Mouse (Mus musculus) MEL-GATA-1-ER (cell line): ENCODE measurements around the gene Myof.
A peak's percentile ranks its signal among the peaks of the same experiment; 100 is the strongest.

Source experiments
- DNase-seq: peaks from one replicate; pipeline ENCODE4 v3.0.0-alpha.2; 2012; ENCODE audit warnings: low read depth; ENCODE audit errors: extremely low read depth

Myof gene

DNA sequence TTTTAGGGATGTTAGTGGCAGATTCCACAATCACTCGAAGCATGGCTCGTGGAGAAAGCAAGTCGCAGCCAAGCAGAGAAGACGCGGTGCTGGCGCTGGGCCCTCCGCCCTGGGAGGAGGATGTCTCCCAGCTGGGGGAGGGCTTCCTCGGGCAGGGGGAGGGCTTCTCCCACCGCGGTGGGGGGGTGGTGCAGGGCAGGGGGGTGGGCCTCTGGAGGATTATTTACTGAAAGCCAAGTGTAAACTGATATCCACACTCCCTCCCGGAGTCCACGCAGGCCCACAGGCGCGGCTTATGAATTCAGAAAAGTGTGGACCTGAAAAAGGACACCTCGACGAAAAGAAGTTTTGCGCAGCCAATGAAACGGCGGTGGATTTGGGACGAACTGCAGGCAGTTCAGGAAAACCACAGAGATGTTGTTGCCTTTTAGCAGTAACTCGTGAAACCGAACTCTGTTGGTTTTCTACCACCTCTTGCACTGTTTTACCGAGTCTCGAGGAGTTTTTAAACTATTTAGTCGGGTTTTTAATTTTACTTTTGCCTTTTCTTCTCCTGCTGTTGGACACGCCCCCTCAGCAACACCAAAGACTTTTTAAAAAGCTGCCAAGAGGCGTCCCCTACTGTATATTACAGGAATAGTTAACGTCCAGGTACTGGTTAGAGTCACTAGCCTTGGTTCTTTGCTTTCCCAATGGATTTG, at the start of gene Myof:
TSS of gene Myof (minus strand) at position 297 of the 701 bp plus-strand sequence.
- no peak for DNase-seq

DNA sequence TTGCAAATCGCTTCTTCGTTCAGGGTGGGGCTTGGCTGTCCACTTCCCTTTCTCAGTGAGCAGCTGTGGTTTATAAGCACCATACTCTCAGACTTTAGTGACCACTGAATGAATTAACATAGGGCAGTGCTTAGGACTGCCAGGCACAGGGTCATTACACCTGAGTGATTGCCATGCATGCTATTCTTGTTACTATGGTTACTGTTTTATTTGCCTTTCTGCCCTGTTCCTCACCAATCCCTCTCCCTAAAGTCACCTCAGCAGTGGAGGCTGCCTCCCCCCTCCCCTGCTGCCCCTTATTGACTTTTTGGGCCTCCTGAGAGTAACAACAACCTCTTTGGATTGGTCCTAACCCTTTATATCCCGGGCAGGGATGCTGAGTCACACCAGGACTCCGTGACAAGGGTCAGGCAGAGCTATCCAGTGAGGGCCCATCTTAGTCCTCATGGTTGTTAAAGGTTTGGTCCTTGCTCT, 48.2 kb upstream of the Myof start:
- DNase-seq = no peak

GRCm38 (mm10) chr19:38089358-38089757, 46.0 kb upstream of the Myof start:
- DNase-seq = no peak

GRCm38 (mm10) chr19:38086948-38087551, 43.7 kb upstream of the Myof start:
- DNase-seq = no peak

GRCm38 (mm10) chr19:38085841-38086240, 42.5 kb upstream of the Myof start:
- DNase-seq = no peak

- no peak for DNase-seq
Observed at GRCm38 (mm10) chr19:38082931-38083525, 39.7 kb upstream of the Myof start.

DNA sequence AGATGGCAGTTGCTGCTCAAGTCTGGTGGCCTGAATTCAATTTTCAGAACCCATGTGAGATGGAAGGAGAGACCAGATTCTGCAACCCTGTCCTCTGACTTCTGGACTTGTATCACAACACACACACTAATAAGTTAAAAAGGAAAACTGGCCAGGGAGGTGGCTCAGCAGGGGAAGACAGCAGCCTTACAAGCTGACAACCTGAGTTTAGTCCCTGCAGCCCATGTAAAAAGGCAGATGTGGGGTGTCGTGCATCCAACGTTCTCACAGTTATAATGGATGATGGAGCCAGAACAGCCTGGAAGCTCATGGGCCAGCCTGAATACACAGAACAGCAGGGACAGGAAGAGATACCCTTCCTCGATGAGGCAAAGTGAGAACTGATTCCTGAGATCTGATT, 38.0 kb upstream of the Myof start:
- no peak for DNase-seq

GRCm38 (mm10) chr19:38077851-38078540, 34.6 kb upstream of the Myof start:
- DNase-seq = no peak

DNA sequence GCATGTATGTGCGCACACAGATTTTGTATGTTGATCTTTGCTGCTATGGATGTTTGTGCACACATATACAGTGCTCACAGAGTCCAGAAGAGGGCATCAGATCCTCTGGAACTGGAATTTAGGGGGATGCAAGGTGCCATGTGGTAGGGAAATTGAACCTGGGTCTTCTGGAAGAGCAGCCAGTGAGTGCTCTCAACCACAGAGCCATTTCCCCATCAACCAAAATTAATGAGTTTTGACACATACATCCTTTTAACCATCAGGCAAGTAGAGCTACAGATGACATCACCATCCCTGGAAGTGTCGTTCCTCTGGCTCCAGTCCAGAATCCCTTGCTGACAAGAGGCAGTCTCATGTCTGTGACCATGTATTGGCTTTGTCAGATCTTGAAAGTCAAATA, 32.9 kb upstream of the Myof start:
- no peak for DNase-seq

DNA sequence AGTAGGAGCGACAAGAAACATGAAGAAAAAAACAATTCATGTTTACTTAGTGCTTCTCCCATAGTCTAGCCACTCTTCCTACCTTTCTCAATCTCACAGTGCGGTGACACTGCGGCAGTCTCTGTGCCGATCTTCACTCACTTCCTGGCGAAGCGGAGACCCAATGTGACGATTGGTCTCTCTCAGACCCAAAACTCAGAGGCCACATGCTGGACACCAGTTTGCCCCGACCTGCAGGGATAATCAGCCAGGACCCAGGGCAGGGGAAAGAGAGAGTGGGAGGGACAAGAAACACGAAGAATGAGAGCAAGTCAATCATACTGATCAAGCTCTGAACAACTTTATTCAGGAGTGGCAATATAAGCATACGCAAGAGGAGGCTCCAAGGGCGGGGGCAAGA, 31.7 kb upstream of the Myof start:
- DNase-seq = no peak

- no peak for DNase-seq
Observed at GRCm38 (mm10) chr19:38073226-38073625, 29.8 kb upstream of the Myof start.

- no peak for DNase-seq
Observed at GRCm38 (mm10) chr19:38064051-38064450, 20.7 kb upstream of the Myof start.

DNA sequence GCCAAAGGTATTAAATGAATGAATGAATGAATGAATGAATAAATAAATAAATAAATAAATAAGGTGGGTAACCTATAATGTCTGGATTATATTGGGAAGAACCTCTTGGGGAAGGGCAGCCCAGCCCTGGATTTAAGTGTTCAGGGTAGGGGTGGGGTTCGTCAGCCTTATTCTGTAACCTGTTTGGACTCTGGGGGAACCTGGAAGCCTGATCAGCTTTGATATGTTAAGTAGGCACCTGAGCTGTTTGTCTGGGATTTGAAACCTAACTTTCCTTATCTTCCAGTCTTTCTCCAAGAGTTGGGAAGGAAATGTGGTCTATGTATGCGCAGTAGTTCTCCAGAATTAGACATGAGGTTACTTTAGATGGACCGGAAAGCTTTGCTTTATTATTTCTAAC, 19.8 kb upstream of the Myof start:
- DNase-seq = no peak

DNA sequence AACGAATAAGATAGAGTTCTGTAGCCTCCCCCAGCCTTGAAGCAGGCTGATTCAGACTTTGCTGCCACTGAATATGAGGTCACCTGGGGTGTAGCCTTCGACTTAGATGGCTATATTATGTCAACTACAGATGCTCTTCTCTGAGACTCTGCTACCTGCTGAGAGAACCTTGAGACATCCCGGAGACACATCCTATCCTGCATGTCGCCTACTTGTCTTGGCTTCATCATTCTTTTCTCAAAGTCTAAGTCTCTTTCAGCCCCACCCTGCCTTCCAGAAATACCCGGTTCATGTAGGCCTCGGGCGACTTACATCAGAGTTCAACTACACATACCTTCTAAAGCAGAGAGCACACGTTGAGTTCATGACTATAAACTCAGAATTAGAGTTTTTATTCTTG, 13.6 kb upstream of the Myof start:
- DNase-seq = no peak

DNA sequence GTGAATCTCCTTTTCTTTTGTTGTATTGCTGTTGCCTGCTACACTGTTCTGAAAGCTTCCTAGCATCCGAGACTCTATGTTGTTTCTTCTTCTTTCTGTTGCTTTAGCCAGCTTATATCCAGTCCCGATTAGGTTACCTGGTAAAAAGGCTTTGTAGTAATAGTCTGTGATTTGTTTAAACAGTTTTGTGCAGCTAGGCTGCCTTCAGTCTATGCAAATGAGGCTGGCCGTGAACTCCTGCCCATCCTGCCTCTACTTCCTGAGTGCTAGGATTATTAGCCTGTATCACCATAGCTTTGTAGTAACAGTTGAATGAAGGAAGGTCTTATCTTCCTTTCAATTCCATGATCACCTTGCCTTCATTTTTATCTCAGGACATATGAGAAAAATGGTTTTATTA, 12.9 kb upstream of the Myof start:
- no peak for DNase-seq

GRCm38 (mm10) chr19:38055798-38056197, 12.4 kb upstream of the Myof start:
- peak; percentile 11 for DNase-seq

DNA sequence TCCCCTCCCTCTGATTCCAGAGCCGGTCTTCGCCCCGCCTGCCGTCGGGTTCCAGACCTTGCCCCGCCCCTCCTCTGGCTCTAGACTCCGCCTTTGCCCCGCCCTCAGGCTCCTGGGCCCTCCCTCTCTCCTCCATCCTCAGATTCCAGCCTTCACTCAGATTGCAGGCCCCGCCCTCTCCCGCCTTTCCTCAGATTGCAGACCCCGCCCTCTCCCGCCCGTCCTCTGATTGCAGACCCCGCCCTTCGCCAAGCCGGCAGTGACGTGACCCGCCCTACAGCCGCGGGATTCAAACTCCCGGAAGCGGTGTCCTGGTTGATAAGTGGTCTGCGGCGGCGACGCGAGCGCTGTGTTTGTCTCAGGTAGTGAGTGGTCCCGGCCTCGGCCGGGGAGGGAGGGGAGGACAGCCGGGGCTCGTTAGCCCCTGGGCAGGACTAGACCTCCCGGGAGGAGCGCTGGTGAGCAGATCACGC, 11.4 kb upstream of the Myof start, which contains the start of gene Cep55:
TSS of gene Cep55 (plus strand) at position 292 of the 473 bp plus-strand sequence.
- peak; percentile 81 for DNase-seq

DNA sequence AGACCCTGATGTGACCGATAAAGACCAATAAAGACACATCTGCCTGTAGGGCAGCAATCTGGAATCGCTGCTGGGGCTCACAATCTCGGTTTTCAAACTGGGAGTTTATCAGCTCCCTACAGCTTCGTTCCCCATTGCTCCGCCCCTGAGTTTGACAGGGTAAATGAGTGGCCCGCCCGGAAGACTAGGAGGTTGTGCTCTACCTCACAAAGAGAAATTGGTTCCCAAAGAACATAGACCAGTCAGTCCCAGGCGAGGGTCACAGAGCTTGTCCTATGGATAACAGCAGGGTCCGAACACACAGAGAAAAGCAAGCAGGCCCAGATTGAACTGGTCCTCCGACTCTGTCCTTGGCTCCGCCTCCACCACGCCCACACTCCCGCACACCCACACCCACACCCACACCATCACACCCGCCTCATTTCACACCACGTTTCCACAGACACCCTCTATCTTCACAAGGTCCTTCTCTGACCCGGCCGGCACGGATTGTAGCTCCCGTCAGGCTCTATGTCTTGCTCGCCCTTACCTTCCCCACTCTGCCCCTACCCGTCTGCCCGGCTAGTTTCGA, 10.9 kb upstream of the Myof start:
- DNase-seq = peak; percentile 63

- DNase-seq = no peak
Observed at GRCm38 (mm10) chr19:38053227-38054041, 10.1 kb upstream of the Myof start.

DNA sequence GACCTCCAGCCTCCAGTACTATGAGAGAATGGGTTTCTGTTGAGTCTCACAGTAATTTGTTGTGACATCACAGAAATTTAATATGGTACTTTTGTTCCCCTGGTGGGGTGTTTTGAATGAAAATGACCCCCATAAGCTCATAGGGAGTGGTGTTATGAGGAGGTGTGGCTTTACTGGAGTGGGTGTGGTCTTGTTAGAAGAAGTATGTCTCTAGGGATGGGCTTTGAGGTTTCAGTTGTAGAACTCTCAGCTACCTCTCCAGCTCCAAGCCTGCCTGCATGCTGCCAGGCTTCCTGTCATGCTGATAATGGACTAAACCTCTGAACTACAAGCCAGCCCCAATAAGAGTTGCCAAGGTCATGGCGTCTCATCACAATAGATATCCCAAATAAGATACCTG, 6.3 kb upstream of the Myof start:
- no peak for DNase-seq

DNA sequence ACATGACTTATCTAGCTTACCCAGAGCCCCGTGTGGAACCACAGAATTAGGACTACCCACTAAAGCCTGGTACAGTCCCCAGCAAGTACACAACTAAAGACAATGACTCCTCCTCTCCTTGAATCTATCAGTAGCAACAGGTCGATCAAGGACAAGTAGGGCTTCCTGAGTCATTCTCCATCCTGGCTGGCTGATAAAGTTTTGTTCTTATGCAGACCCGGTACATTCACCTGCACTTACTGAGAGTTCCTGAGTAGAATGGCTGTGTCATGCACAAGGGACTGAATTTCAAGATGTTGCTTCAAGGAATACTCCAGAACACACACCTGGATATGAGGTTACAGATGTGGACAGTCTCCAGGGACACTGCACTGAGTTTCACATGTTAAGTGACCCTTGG, 1.8 kb upstream of the Myof start:
- no peak for DNase-seq
